Mouse (Mus musculus): ENCODE results near the gene Gm49388.

Gm49388 gene

GRCm38 (mm10) chr7:127842001-127842718 lies 56.8 kb downstream of the Gm49388 start:
- DNase-seq = peak; percentile 83

- no peak for DNase-seq
Measured at GRCm38 (mm10) chr7:127849973-127850875, 64.8 kb downstream of the Gm49388 start.

GRCm38 (mm10) chr7:127850906-127851305 lies 65.5 kb downstream of the Gm49388 start:
- no peak for DNase-seq
